Mouse (Mus musculus) midbrain, embryonic 16.5 days (tissue): ENCODE measurements around the gene Teddm2. TPM values are rescaled to one million over a fixed set of nuclear protein-coding genes. Genes with fewer than 3 reads are reported as not detected.

ENCODE experiments used
- ATAC-seq: fragments of 200-750 bp; cut with Nextera tagmentation; 2 replicates; pipeline ENCODE4 v1.8.0; 2017; ENCODE audit warnings: moderate TSS enrichment
- H3K27ac ChIP-seq: fragments of 300-500 bp; sonication (generic); 2 replicates; pipeline ENCODE4 v1.5.1; 2014; ENCODE audit warnings: mild to moderate bottlenecking, low read length, mixed read lengths
- H3K27me3 ChIP-seq: fragments of 300-500 bp; sonication (generic); 2 replicates; pipeline ENCODE4 v1.6.1; 2014; ENCODE audit warnings: low read depth, low read length, mixed read lengths; ENCODE audit not compliant: control insufficient read depth, insufficient read depth
- H3K36me3 ChIP-seq: fragments of 300-500 bp; sonication (generic); 2 replicates; pipeline ENCODE4 v1.6.1; 2014; ENCODE audit warnings: mild to moderate bottlenecking, low read length, moderate library complexity, mixed read lengths; ENCODE audit not compliant: control insufficient read depth, insufficient read depth
- H3K4me1 ChIP-seq: fragments of 300-500 bp; sonication (generic); 2 replicates; pipeline ENCODE4 v1.6.1; 2014; ENCODE audit warnings: mild to moderate bottlenecking, low read length, mixed read lengths; ENCODE audit not compliant: control insufficient read depth, insufficient read depth
- H3K4me2 ChIP-seq: fragments of 300-500 bp; sonication (generic); 2 replicates; pipeline ENCODE4 v1.6.1; 2014; ENCODE audit warnings: mild to moderate bottlenecking, low read length, mixed read lengths
- H3K4me3 ChIP-seq: fragments of 300-500 bp; sonication (generic); 2 replicates; pipeline ENCODE4 v1.5.1; 2014; ENCODE audit warnings: low read depth, mild to moderate bottlenecking, low read length, moderate library complexity, mixed read lengths
- H3K9ac ChIP-seq: fragments of 300-500 bp; sonication (generic); 2 replicates; pipeline ENCODE4 v1.6.1; 2014; ENCODE audit warnings: low read depth, low read length, mixed read lengths
- H3K9me3 ChIP-seq: fragments of 300-500 bp; sonication (generic); replicated peaks from 2 replicates; pipeline ENCODE4 v1.6.1; 2014; ENCODE audit warnings: mild to moderate bottlenecking, low read length, mixed read lengths; ENCODE audit not compliant: control insufficient read depth, poor library complexity, severe bottlenecking
- WGBS: fragments of 180-500 bp; shearing (Covaris S2); extraction: QIAGEN DNeasy Blood & Tissue Kit; methylation state at CpG from one replicate; pipeline ENCODE4 v1.1.7; 2014; 5-methylcytosine and 5-hydroxymethylcytosine counted together
- polyA plus RNA-seq: library from polyadenylated mRNA; unstranded; fragments of >200 nt; fragmentation: Nextera tagmentation; extraction: Ambion mirVana; gene quantifications from 2 replicates; pipeline ENCODE4 v1.2.1, GENCODE M21; 2015

Gene Teddm2
- polyA plus RNA-seq, 1 experiment from 2014 or later, result 1.3 TPM

- no peaks in the 10 kb centered on the region for H3K9me3 ChIP-seq
- no peak overlapping the region for H3K9ac ChIP-seq
- no peaks in the 10 kb centered on the region for H3K4me1 ChIP-seq
- no peak overlapping the region for H3K4me2 ChIP-seq
- no peak overlapping the region for H3K27ac ChIP-seq
- WGBS, result 93% methylated on average over 10 of the region's 10 CpGs
- no peak for ATAC-seq
- no peak overlapping the region for H3K4me3 ChIP-seq
- peaks cover 42% of the 10 kb centered on the region for H3K36me3 ChIP-seq
- no peaks in the 10 kb centered on the region for H3K27me3 ChIP-seq
Observed at GRCm38 (mm10) chr1:153909213-153909962, 9.4 kb upstream of the Teddm2 start.

GRCm38 (mm10) chr1:153908741-153909140 is 8.7 kb upstream of the Teddm2 start:
- Histone ChIP-seq H3K4me1 (no peaks in the 10 kb centered on the region), H3K4me3 (no peak overlapping the region), H3K9me3 (no peaks in the 10 kb centered on the region), H3K4me2 (no peak overlapping the region), H3K27ac (no peak overlapping the region), H3K27me3 (no peaks in the 10 kb centered on the region), H3K36me3 (peaks cover 46% of the 10 kb centered on the region), H3K9ac (no peak overlapping the region)
- WGBS, result 95% methylated on average over 4 of the region's 4 CpGs
- no peak for ATAC-seq

- H3K27ac ChIP-seq, result no peak overlapping the region
- no peak overlapping the region for H3K4me3 ChIP-seq
- no peak overlapping the region for H3K9ac ChIP-seq
- 30% methylated on average over 6 of the region's 6 CpGs for WGBS
- peaks cover 4% of the 10 kb centered on the region for H3K4me1 ChIP-seq
- no peaks in the 10 kb centered on the region for H3K27me3 ChIP-seq
- no peak overlapping the region for H3K4me2 ChIP-seq
- peaks cover 46% of the 10 kb centered on the region for H3K36me3 ChIP-seq
- no peak for ATAC-seq
- H3K9me3 ChIP-seq, result no peaks in the 10 kb centered on the region
Observed at GRCm38 (mm10) chr1:153908208-153908607, 8.2 kb upstream of the Teddm2 start.

GRCm38 (mm10) chr1:153905884-153906283 is 5.9 kb upstream of the Teddm2 start:
- Histone ChIP-seq H3K9ac (no peak overlapping the region), H3K4me3 (no peak overlapping the region), H3K9me3 (no peaks in the 10 kb centered on the region), H3K4me1 (peaks cover 23% of the 10 kb centered on the region), H3K36me3 (peaks cover 51% of the 10 kb centered on the region), H3K27ac (no peak overlapping the region), H3K4me2 (no peak overlapping the region), H3K27me3 (no peaks in the 10 kb centered on the region)
- WGBS, result 92% methylated on average over 3 of the region's 3 CpGs
- ATAC-seq, result no peak

- WGBS, result 97% methylated on average over 14 of the region's 14 CpGs
- H3K4me2 ChIP-seq, result no peak overlapping the region
Observed at GRCm38 (mm10) chr1:153904236-153904635, 4.2 kb upstream of the Teddm2 start.

GRCm38 (mm10) chr1:153903006-153903405 is 3.0 kb upstream of the Teddm2 start:
- ATAC-seq, result no peak
- H3K9ac ChIP-seq, result no peak overlapping the region
- no peak overlapping the region for H3K4me3 ChIP-seq
- H3K4me2 ChIP-seq, result peak overlapping the region; percentile 38
- no peak overlapping the region for H3K27ac ChIP-seq
- H3K36me3 ChIP-seq, result peaks cover 37% of the 10 kb centered on the region
- WGBS, result 59% methylated on average over 13 of the region's 13 CpGs
- H3K27me3 ChIP-seq, result no peaks in the 10 kb centered on the region
- peaks cover 23% of the 10 kb centered on the region for H3K4me1 ChIP-seq
- no peaks in the 10 kb centered on the region for H3K9me3 ChIP-seq

More at GRCm38 (mm10) chr1:153904236-153904635, 4.2 kb upstream of the Teddm2 start:
- H3K4me1 ChIP-seq, result peaks cover 23% of the 10 kb centered on the region
- H3K27me3 ChIP-seq, result no peaks in the 10 kb centered on the region
- H3K27ac ChIP-seq, result no peak overlapping the region
- no peak for ATAC-seq
- no peaks in the 10 kb centered on the region for H3K9me3 ChIP-seq
- H3K4me3 ChIP-seq, result no peak overlapping the region
- no peak overlapping the region for H3K9ac ChIP-seq
- peaks cover 42% of the 10 kb centered on the region for H3K36me3 ChIP-seq

GRCm38 (mm10) chr1:153900860-153901730 is 1.1 kb upstream of the Teddm2 start:
- Histone ChIP-seq H3K36me3 (peaks cover 21% of the 10 kb centered on the region), H3K4me2 (peak overlapping the region; percentile 91), H3K27me3 (no peaks in the 10 kb centered on the region), H3K27ac (peak overlapping the region; percentile 99), H3K4me3 (peak overlapping the region; percentile 77), H3K9me3 (no peaks in the 10 kb centered on the region), H3K4me1 (peaks cover 23% of the 10 kb centered on the region), H3K9ac (peak overlapping the region; percentile 95)
- 1% methylated on average over 25 of the region's 25 CpGs for WGBS
- no peak for ATAC-seq

- Histone ChIP-seq H3K9ac (peak overlapping the region; percentile 95), H3K27me3 (no peaks in the 10 kb centered on the region), H3K9me3 (no peaks in the 10 kb centered on the region), H3K4me2 (peak overlapping the region; percentile 91), H3K27ac (peak overlapping the region; percentile 99), H3K4me1 (peaks cover 23% of the 10 kb centered on the region), H3K36me3 (peaks cover 17% of the 10 kb centered on the region), H3K4me3 (peak overlapping the region; percentile 77)
- 0% methylated on average over 36 of the region's 36 CpGs for WGBS
- peak; percentile 68 for ATAC-seq
Observed at GRCm38 (mm10) chr1:153900381-153900780, 353 bp upstream of the Teddm2 start.
